Mouse (Mus musculus): ENCODE data around the gene Cebpb. TPM values are rescaled to one million over a fixed set of nuclear protein-coding genes. Genes with fewer than 3 reads are reported as not detected.

Cebpb gene
- polyA plus RNA-seq, 1 experiment from 2014 or later = 14.0 TPM

DNA sequence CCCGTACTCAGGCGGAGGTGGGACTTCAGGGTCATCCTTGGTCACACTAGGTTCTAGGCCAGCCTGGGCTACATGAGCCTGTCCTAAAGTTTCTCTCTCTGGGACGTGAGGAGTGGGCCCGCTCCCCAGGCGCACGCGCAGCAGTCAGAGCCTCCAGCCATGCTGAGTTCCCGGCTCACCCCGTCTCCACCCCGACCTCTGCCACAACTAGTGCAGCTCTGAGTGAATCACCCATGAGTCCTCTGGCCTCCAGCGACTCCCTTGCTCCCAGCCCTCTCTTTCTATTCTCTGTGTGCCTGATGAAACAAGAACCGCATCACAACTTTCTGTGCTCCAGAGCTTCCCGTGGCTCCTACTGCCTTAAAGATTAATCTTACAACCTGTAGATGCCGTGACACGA lies 19.7 kb downstream of the Cebpb start:
- Histone ChIP-seq H3K9ac (no peak overlapping the region), H3K4me1 (replicated peaks) (peaks cover 14% of the 10 kb centered on the region), H3K27me3 (no peaks in the 10 kb centered on the region), H3K27ac (replicated peaks) (no peak overlapping the region), H3K4me2 (no peak overlapping the region), H3K4me3 (replicated peaks) (no peak overlapping the region), H3K36me3 (replicated peaks) (no peaks in the 10 kb centered on the region), H3K9me3 (replicated peaks) (no peaks in the 10 kb centered on the region)
- WGBS (ENCODE audit: insufficient replicate concordance) = 61% methylated on average over 15 of the region's 15 CpGs
- no peak for ATAC-seq (ENCODE audit: insufficient read depth)

DNA sequence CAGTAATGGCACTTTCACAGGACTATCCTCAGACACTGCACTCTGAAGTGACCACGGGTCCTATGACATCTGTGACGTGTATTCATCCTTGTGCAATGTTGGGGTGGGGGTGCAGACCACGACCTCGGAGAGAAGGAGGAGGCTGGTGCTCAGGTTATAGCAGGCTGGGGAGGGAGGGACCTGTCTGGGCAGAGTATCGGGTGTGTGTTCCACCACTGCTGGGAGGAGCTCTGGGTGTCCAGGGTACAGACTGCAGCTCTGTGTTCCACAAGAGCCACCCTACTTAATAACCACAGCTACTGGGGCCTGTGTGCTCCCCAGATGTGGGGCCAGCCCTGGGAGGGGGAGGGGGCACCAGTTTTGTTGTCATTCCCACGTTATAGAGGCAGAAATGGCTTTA lies 21.3 kb downstream of the Cebpb start:
- H3K27me3 ChIP-seq = no peaks in the 10 kb centered on the region
- H3K4me2 ChIP-seq = no peak overlapping the region
- H3K27ac ChIP-seq (replicated peaks) = peak overlapping the region; percentile 31; the same call in 1 of the 2 replicates
- 0 out of 2 replicates have a peak, but pooled peaks have one; percentile 21 for ATAC-seq (ENCODE audit: insufficient read depth)
- WGBS (ENCODE audit: insufficient replicate concordance) = 31% methylated on average over 6 of the region's 6 CpGs
- H3K9ac ChIP-seq = no peak overlapping the region
- peaks cover 22% of the 10 kb centered on the region for H3K4me1 ChIP-seq (replicated peaks)
- H3K36me3 ChIP-seq (replicated peaks) = no peaks in the 10 kb centered on the region
- no peaks in the 10 kb centered on the region for H3K9me3 ChIP-seq (replicated peaks)
- no peak overlapping the region for H3K4me3 ChIP-seq (replicated peaks)

DNA sequence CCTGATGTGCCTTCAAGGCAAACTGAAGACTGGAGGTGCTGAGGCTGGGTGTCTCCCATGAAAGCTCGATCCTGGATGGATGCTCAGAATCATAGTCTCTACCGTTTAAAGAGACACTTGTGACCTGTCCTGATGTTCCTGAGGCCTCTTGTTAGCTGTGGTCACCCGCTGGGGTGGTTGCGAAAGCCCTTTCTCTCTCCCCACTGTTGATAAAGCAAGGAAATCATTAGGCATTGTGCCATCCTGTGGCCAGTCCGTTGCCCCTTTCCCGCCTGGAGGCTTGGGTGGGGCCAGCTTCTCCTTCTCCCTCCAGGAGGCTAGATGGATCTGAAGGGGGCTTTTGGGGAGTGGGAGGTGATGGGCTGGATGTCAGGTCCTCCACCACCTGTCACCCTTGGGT lies 21.9 kb downstream of the Cebpb start:
- H3K27ac ChIP-seq (replicated peaks) = no peak overlapping the region
- H3K4me1 ChIP-seq (replicated peaks) = peaks cover 22% of the 10 kb centered on the region
- H3K9ac ChIP-seq = no peak overlapping the region
- no peak overlapping the region for H3K4me2 ChIP-seq
- H3K36me3 ChIP-seq (replicated peaks) = no peaks in the 10 kb centered on the region
- no peaks in the 10 kb centered on the region for H3K9me3 ChIP-seq (replicated peaks)
- H3K4me3 ChIP-seq (replicated peaks) = no peak overlapping the region
- WGBS (ENCODE audit: insufficient replicate concordance) = 38% methylated on average over 6 of the region's 6 CpGs
- no peaks in the 10 kb centered on the region for H3K27me3 ChIP-seq
- 0 out of 2 replicates have a peak, but pooled peaks have one; percentile 16 for ATAC-seq (ENCODE audit: insufficient read depth)

DNA sequence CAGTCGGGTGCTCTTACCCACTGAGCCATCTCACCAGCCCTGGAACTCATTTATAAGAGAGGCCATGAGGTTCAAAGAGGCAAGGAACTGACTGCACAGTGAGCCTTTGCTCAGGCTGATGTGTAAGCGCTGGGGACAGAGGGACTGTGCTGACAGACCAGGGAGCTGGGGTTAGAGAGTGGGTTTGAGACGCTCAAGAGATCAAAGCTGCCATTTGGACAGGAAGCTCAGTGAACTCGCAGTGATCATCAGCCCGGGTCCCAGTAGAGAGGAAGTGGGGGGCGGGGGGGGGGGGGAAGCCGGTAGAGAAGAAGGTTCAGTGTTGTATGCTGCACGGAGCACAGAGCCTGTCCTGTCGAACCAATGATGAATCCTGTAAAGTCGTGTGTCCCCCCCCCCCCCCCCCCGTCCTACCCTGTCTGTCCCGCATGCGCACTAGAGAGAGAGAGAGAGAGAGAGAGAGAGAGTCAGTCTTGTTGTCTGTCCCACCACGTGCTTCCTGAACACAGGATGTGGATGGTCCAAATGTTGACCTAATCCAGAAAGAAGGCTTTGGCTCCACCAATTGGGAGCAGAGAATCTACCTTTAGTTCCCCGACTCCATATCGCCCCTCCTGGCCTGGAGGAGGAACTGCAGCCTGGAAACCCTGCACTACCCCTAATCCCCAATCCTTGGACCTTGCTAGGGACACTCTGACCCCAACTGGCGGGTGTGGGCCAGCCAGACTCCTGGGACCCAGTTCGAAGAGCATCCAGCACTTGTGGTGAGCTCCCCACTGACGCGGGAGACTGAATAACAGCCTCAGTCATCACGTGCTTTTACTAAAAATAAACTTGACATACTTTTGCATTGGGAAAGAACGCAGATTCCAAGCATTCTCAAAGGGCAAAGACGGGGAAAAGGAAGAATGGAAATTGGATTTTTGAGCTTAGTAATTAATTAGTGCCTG lies 24.4 kb downstream of the Cebpb start:
- Histone ChIP-seq H3K9me3 (replicated peaks) (no peaks in the 10 kb centered on the region), H3K4me2 (no peak overlapping the region), H3K9ac (no peak overlapping the region), H3K4me1 (replicated peaks) (peaks cover 28% of the 10 kb centered on the region), H3K27ac (replicated peaks) (0 out of 2 replicates have a peak overlapping the region, but pooled peaks have one; percentile 29), H3K27me3 (no peaks in the 10 kb centered on the region), H3K36me3 (replicated peaks) (no peaks in the 10 kb centered on the region), H3K4me3 (replicated peaks) (no peak overlapping the region)
- no peak for ATAC-seq (ENCODE audit: insufficient read depth)
- WGBS (ENCODE audit: insufficient replicate concordance) = 44% methylated on average over 20 of the region's 23 CpGs

DNA sequence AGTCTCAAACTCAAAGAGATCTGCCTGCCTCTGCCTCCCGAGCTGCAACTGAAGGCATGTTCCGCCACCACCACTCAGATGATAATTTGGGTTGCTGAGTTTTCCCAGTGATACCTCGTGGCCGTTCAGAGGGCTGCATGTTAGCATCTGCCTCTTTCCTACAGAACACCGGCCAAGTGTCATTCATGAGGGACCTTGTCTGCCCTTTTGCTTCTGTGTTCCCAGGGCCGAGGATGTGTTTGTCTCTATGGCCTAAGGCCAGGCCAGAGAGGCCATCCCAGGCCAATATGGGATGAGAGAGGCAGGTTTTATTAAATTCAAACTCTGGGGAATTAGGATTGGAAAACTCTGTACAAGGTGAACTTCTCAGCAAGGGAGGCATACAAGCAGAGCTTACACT lies 25.6 kb downstream of the Cebpb start:
- H3K9ac ChIP-seq = no peak overlapping the region
- H3K4me3 ChIP-seq (replicated peaks) = no peak overlapping the region
- no peak overlapping the region for H3K27ac ChIP-seq (replicated peaks)
- peaks cover 28% of the 10 kb centered on the region for H3K4me1 ChIP-seq (replicated peaks)
- no peak for ATAC-seq (ENCODE audit: insufficient read depth)
- no peaks in the 10 kb centered on the region for H3K9me3 ChIP-seq (replicated peaks)
- WGBS (ENCODE audit: insufficient replicate concordance) = 64% methylated on average over 6 of the region's 6 CpGs
- H3K27me3 ChIP-seq = no peaks in the 10 kb centered on the region
- H3K4me2 ChIP-seq = no peak overlapping the region
- no peaks in the 10 kb centered on the region for H3K36me3 ChIP-seq (replicated peaks)

DNA sequence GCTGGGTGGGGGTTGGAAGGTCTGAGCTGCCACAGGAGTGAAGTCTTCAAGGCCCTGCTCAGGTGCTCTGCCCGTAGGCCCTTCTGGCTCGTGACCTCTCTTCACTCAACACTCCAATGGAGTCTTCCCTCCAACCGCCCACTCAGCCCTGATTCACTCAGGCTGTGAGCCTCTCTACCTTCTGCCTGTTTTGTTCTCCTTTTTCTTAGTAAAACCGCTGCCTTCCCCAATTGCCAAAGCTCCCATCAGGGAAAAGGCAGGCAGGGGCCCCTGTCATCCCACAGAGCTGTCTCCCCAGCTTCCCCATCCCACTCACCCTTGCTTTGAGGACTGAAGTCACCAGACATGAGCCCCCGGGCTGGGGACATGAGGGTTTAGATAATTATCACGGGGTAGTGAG lies 26.3 kb downstream of the Cebpb start:
- H3K9ac ChIP-seq = no peak overlapping the region
- H3K27me3 ChIP-seq = no peaks in the 10 kb centered on the region
- H3K27ac ChIP-seq (replicated peaks) = no peak overlapping the region
- peaks cover 27% of the 10 kb centered on the region for H3K4me1 ChIP-seq (replicated peaks)
- 34% methylated on average over 6 of the region's 6 CpGs for WGBS (ENCODE audit: insufficient replicate concordance)
- H3K36me3 ChIP-seq (replicated peaks) = no peaks in the 10 kb centered on the region
- no peak overlapping the region for H3K4me3 ChIP-seq (replicated peaks)
- no peak for ATAC-seq (ENCODE audit: insufficient read depth)
- H3K4me2 ChIP-seq = no peak overlapping the region
- H3K9me3 ChIP-seq (replicated peaks) = no peaks in the 10 kb centered on the region

DNA sequence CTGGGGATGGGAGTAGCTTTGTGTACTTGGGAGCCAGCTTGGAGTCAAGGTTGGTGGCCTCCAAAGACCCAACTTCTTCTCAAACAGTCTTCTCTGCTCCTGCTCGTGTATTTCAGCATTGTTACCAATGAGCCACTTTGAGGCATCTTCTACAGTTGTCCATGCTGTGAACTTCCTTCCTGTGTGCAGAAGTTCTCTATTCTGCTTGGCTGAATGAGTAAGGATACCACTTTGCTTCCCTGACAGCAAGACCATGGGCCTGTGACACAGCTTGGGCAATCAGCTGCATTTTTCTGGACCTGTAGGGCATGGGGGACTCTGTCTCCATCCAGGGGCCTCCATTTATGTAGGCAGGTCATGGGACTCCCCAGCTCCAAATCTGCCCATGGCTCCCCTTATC lies 28.5 kb downstream of the Cebpb start:
- Histone ChIP-seq H3K4me3 (replicated peaks) (no peak overlapping the region), H3K36me3 (replicated peaks) (no peaks in the 10 kb centered on the region), H3K27ac (replicated peaks) (0 out of 2 replicates have a peak overlapping the region, but pooled peaks have one; percentile 29), H3K9me3 (replicated peaks) (no peaks in the 10 kb centered on the region), H3K27me3 (no peaks in the 10 kb centered on the region), H3K9ac (no peak overlapping the region), H3K4me2 (no peak overlapping the region), H3K4me1 (replicated peaks) (peaks cover 18% of the 10 kb centered on the region; the same call in 1 of the 2 replicates)
- 3% methylated on average over 1 of the region's 1 CpGs for WGBS (ENCODE audit: insufficient replicate concordance)
- no peak for ATAC-seq (ENCODE audit: insufficient read depth)

DNA sequence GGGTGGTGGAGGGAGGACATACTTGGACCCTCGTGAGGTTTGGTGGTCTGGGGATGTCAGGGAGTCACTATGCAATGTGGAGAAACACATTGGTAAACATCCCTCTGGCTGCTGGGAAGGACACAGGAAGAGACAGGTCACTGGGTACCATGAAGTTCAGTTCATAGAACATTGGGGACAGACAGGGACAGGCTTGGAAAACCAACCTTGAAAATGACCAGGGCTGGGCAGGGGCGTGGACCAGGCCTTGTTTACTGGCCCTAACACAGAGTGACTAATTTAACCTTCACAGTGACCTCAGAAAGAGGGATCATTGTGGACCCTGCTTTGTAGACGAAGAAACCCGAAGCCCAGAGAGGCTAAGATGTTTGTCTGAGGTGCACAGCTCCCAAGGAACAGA lies 30.8 kb downstream of the Cebpb start:
- Histone ChIP-seq H3K27me3 (no peaks in the 10 kb centered on the region), H3K9me3 (replicated peaks) (no peaks in the 10 kb centered on the region), H3K4me2 (no peak overlapping the region), H3K4me3 (replicated peaks) (no peak overlapping the region), H3K9ac (no peak overlapping the region), H3K27ac (replicated peaks) (no peak overlapping the region), H3K36me3 (replicated peaks) (no peaks in the 10 kb centered on the region), H3K4me1 (replicated peaks) (peaks cover 10% of the 10 kb centered on the region; the same call in 1 of the 2 replicates)
- WGBS (ENCODE audit: insufficient replicate concordance) = 40% methylated on average over 4 of the region's 4 CpGs
- no peak for ATAC-seq (ENCODE audit: insufficient read depth)

DNA sequence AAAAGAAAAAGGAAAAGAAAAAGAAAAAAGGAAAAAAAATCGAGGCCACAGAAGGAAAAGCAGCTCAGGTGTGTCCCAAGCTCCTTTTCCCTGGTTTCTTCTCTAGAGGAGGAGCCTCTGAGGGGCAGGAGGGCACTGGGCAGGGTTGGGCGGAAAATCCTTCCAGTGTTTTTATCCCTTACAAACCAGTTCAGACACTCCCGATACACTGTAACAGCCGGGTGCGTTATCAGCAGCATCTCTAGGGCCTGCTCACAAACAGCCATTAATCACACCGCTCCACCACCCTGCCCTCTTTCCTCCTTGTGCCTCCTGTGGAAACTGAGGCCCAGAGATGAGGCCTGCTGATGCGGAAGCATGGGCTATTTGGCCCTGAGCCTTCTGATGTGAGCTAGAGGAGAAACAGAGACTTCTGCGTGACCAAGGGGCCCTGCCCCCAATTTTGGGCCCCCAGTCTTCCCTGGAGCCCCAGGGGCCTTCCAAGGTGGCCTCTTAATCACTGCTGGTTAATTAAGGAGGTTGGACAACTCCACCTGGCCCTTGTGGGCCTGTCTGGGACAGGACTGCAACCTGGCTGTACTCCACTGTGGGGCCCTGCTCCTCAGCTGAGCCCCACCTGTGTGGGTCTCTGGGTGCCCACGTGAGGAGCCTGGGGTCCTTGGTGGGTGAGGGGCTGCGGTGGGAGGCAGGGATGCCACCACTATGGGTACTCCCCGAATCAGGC lies 32.6 kb downstream of the Cebpb start:
- no peak overlapping the region for H3K9ac ChIP-seq

DNA sequence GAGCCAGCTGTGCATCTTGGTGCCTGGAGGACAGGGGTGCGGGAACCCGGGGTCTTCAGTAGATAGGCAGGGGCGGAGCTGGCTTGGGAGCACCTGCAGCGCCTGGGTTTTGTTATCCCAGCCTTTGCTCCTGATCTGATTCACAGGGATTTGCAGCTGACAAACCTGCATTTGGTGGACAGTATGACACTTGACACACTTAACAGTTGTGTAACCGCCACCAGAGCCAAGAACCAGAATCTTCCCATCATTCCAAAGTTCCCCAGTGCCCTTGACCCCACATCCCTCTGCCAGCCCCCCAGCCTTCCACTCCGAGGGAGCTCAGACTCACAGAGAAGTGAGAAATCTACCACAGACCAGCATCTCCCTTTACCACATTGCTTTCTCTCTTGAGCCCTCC lies 33.8 kb downstream of the Cebpb start:
- WGBS (ENCODE audit: insufficient replicate concordance) = 61% methylated on average over 6 of the region's 6 CpGs
- Histone ChIP-seq H3K9me3 (replicated peaks) (no peaks in the 10 kb centered on the region), H3K36me3 (replicated peaks) (no peaks in the 10 kb centered on the region), H3K4me1 (replicated peaks) (no peaks in the 10 kb centered on the region; the same call in 1 of the 2 replicates), H3K27ac (replicated peaks) (no peak overlapping the region), H3K27me3 (no peaks in the 10 kb centered on the region; the same call in 1 of the 2 replicates), H3K4me2 (no peak overlapping the region), H3K4me3 (replicated peaks) (no peak overlapping the region), H3K9ac (no peak overlapping the region)
- no peak for ATAC-seq (ENCODE audit: insufficient read depth)

More for the DNA sequence above, 32.6 kb downstream of the Cebpb start:
- no peak overlapping the region for H3K4me3 ChIP-seq (replicated peaks)
- no peak overlapping the region for H3K4me2 ChIP-seq
- H3K9me3 ChIP-seq (replicated peaks) = no peaks in the 10 kb centered on the region
- H3K36me3 ChIP-seq (replicated peaks) = no peaks in the 10 kb centered on the region
- H3K27ac ChIP-seq (replicated peaks) = no peak overlapping the region
- no peaks in the 10 kb centered on the region; the same call in 1 of the 2 replicates for H3K27me3 ChIP-seq
- 48% methylated on average over 11 of the region's 11 CpGs for WGBS (ENCODE audit: insufficient replicate concordance)
- no peak for ATAC-seq (ENCODE audit: insufficient read depth)
- peaks cover 6% of the 10 kb centered on the region; the same call in 1 of the 2 replicates for H3K4me1 ChIP-seq (replicated peaks)

DNA sequence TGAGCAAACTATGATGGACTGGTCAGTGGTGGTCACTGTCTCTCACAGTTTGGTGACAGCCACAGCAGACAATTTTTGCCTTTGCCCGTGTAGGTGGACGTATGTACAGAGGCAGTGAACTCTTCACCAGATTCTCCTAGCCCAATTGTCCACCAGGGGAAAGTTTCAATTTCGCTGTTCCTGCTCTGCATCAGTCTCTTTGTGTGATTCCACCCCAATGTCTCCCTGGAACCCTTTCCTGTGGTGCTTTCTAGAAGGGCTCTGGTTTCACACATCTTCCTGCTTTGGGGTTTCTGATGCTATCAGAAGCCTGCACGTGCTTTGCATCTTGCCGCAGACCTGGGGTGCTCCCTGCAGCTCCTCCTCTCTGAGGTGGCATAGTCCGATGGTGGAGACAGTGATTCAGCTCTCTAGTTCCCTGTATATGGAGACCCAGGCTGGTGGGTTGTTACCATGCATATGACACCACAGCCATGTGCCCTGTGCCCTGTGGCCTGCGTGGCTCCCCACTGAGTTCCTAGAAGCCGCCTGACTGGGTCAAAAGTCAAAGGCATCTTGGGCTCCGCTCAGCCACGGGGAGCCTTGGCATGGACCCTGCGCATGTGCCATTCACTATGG lies 35.0 kb downstream of the Cebpb start:
- 41% methylated on average over 11 of the region's 11 CpGs for WGBS (ENCODE audit: insufficient replicate concordance)
- H3K36me3 ChIP-seq (replicated peaks) = no peaks in the 10 kb centered on the region
- no peak overlapping the region for H3K9ac ChIP-seq
- H3K4me1 ChIP-seq (replicated peaks) = no peaks in the 10 kb centered on the region; the same call in 1 of the 2 replicates
- no peak overlapping the region for H3K4me3 ChIP-seq (replicated peaks)
- ATAC-seq (ENCODE audit: insufficient read depth) = no peak
- no peak overlapping the region for H3K27ac ChIP-seq (replicated peaks)
- H3K9me3 ChIP-seq (replicated peaks) = no peaks in the 10 kb centered on the region
- H3K4me2 ChIP-seq = no peak overlapping the region
- H3K27me3 ChIP-seq = peaks cover 4% of the 10 kb centered on the region; the same call in 1 of the 2 replicates

Data from liver, embryonic 15.5 days (tissue).